Mouse (Mus musculus) heart, embryonic 15.5 days (tissue): Measurements from ENCODE around the gene Robo4. TPM values are rescaled to one million over a fixed set of nuclear protein-coding genes. Genes with fewer than 3 reads are reported as not detected.

Experiments
- ATAC-seq: fragments of 200-750 bp; cut with Nextera tagmentation; replicated peaks from 2 replicates; pipeline ENCODE4 v1.8.0; 2017; ENCODE audit warnings: low read depth, moderate TSS enrichment; ENCODE audit not compliant: insufficient number of reproducible peaks, insufficient read depth, low FRiP score
- H3K27ac ChIP-seq: fragments of 300-500 bp; sonication (generic); 2 replicates; pipeline ENCODE4 v1.5.1; 2015; ENCODE audit warnings: mild to moderate bottlenecking, inconsistent platforms
- H3K27me3 ChIP-seq: fragments of 300-500 bp; sonication (generic); 2 replicates; pipeline ENCODE4 v1.6.1; 2015; ENCODE audit warnings: inconsistent platforms
- H3K36me3 ChIP-seq: fragments of 300-500 bp; sonication (generic); 2 replicates; pipeline ENCODE4 v1.6.1; 2015; ENCODE audit warnings: mild to moderate bottlenecking, inconsistent platforms
- H3K4me1 ChIP-seq: fragments of 300-500 bp; sonication (generic); replicated peaks from 2 replicates; pipeline ENCODE4 v1.6.1; 2015; ENCODE audit warnings: inconsistent platforms
- H3K4me2 ChIP-seq: fragments of 300-500 bp; sonication (generic); 2 replicates; pipeline ENCODE4 v1.6.1; 2015; ENCODE audit warnings: inconsistent platforms, mild to moderate bottlenecking, moderate library complexity
- H3K4me3 ChIP-seq: fragments of 300-500 bp; sonication (generic); 2 replicates; pipeline ENCODE4 v1.5.1; 2015; ENCODE audit warnings: mild to moderate bottlenecking, inconsistent platforms
- H3K9ac ChIP-seq: fragments of 300-500 bp; sonication (generic); 2 replicates; pipeline ENCODE4 v1.6.1; 2015; ENCODE audit warnings: mild to moderate bottlenecking, inconsistent platforms
- H3K9me3 ChIP-seq: fragments of 300-500 bp; sonication (generic); replicated peaks from 2 replicates; pipeline ENCODE4 v1.6.1; 2016; ENCODE audit warnings: inconsistent platforms
- WGBS: fragments of 180-500 bp; shearing (Covaris S2); methylation state at CpG from one replicate; pipeline ENCODE4 v1.1.7; 2015; ENCODE audit warnings: mixed read lengths; 5-methylcytosine and 5-hydroxymethylcytosine counted together
- polyA plus RNA-seq: library from polyadenylated mRNA; unstranded; fragments of >200 nt; fragmentation: Nextera tagmentation; extraction: Ambion mirVana; gene quantifications from 2 replicates; pipeline ENCODE4 v1.2.1, GENCODE M21; 2015

Gene Robo4
- polyA plus RNA-seq, 1 experiment from 2014 or later, result 9.2 TPM

DNA sequence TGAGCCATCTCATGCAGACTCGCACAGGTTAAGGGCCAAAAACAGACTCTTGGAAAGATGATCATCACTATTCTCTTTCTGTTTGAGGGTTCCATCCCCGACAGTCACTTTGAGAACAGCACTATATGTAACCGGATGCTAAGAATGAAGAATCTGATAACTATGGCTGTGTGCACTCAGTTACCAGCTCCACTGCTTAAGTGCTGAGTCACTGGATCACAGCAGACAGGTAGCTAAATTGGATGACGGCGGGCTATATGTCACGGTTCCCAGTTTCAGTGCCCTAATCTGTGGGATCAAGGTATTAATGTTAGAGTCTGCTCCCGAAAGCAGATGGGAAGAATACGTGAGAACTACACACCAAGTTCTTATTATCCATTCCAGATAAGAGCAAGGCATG is 54.2 kb downstream of the Robo4 start:
- H3K4me2 ChIP-seq, result peak overlapping the region; percentile 71; the same call in 1 of the 2 replicates
- H3K9me3 ChIP-seq, result no peaks in the 10 kb centered on the region
- no peak overlapping the region for H3K27ac ChIP-seq
- H3K9ac ChIP-seq, result no peak overlapping the region
- no peak for ATAC-seq
- H3K36me3 ChIP-seq, result no peaks in the 10 kb centered on the region
- WGBS, result 4% methylated on average over 8 of the region's 8 CpGs
- peaks cover 21% of the 10 kb centered on the region for H3K4me1 ChIP-seq
- peaks cover 96% of the 10 kb centered on the region for H3K27me3 ChIP-seq
- H3K4me3 ChIP-seq, result 0 out of 2 replicates have a peak overlapping the region, but pooled peaks have one; percentile 44

DNA sequence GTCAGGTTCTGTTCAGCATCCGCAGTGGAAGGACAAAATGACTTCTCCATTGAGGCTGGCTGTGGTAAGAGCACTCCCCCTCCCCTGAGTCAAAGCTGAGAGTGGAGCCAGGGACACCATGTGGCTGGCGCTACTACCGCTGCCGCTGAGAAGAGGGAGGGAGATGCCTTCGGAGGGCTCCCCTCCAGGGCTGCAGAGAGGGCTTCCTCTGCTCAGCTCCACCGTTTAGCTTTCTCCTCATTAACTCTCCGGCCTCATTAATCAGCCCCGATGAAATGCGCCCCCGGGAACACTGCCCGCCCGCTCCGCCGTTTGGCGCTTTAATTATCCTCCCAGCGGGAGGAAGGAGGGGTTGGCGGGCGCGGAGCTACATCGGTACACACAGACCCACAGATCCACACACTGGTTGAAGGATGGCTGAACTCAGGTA is 54.8 kb downstream of the Robo4 start:
- Histone ChIP-seq H3K9ac (peak overlapping the region; percentile 28; the same call in 1 of the 2 replicates), H3K4me3 (peak overlapping the region; percentile 44), H3K9me3 (no peaks in the 10 kb centered on the region), H3K4me2 (peak overlapping the region; percentile 71), H3K27ac (no peak overlapping the region), H3K4me1 (peaks cover 22% of the 10 kb centered on the region), H3K36me3 (no peaks in the 10 kb centered on the region), H3K27me3 (peaks cover 97% of the 10 kb centered on the region)
- ATAC-seq, result no peak
- 1% methylated on average over 19 of the region's 20 CpGs for WGBS

DNA sequence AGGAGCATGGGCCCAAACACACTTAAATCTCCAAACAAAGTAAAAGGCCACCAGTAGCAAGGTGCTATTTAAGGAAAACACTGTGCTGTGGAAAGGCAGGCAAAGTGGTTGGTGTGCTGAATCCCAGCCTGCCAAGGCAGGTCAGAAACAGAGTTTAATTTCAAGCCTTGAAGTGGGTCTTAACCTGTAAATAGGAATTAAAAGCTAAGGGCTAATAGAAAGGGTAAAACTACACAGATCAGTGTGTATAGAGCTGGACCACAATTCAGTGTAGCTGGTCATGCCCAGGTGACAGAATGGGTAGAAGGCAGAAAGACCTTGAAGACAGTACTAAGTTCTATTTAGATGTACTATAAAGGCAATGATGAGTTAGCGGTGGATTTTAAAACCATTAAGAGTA is 55.5 kb downstream of the Robo4 start:
- H3K4me3 ChIP-seq, result no peak overlapping the region
- no peak overlapping the region; the same call in 1 of the 2 replicates for H3K4me2 ChIP-seq

DNA sequence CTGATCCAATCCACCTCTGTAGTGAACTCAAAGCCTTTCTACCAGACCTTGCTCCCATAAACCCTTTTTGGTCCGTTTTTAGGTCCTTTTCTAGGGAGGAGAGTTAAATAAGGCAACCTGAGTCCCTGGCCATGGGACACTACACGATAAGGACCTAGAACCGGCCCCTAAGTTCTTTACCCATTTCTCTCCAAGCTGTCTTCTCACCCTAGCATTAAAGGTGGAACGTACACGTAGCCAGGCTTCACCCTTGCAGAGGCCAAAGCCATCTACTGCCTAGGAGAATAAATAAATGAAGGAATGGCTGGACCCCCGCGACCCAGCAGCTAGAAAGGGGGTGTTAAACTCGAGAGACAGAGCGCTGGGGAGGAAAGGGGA is 58.0 kb downstream of the Robo4 start:
- no peaks in the 10 kb centered on the region for H3K9me3 ChIP-seq
- H3K27me3 ChIP-seq, result peaks cover 80% of the 10 kb centered on the region
- 2% methylated on average over 9 of the region's 9 CpGs for WGBS
- H3K27ac ChIP-seq, result no peak overlapping the region
- no peak for ATAC-seq
- peaks cover 22% of the 10 kb centered on the region for H3K4me1 ChIP-seq
- H3K9ac ChIP-seq, result no peak overlapping the region
- H3K4me2 ChIP-seq, result peak overlapping the region; percentile 82
- H3K4me3 ChIP-seq, result peak overlapping the region; percentile 54
- no peaks in the 10 kb centered on the region for H3K36me3 ChIP-seq

More for the DNA sequence above, 55.5 kb downstream of the Robo4 start:
- 69% methylated on average over 1 of the region's 1 CpGs for WGBS
- Histone ChIP-seq H3K9me3 (no peaks in the 10 kb centered on the region), H3K9ac (no peak overlapping the region), H3K4me1 (peaks cover 22% of the 10 kb centered on the region), H3K27ac (no peak overlapping the region), H3K36me3 (no peaks in the 10 kb centered on the region), H3K27me3 (peaks cover 99% of the 10 kb centered on the region)
- ATAC-seq, result no peak

GRCm38 (mm10) chr9:37460043-37460960 is 58.6 kb downstream of the Robo4 start:
- Histone ChIP-seq H3K4me2 (peak overlapping the region; percentile 82), H3K4me1 (peaks cover 22% of the 10 kb centered on the region), H3K9me3 (no peaks in the 10 kb centered on the region), H3K4me3 (peak overlapping the region; percentile 54), H3K36me3 (no peaks in the 10 kb centered on the region), H3K27me3 (peaks cover 73% of the 10 kb centered on the region), H3K9ac (0 out of 2 replicates have a peak overlapping the region, but pooled peaks have one; percentile 12), H3K27ac (no peak overlapping the region)
- no peak for ATAC-seq
- under 1% methylated on average over 81 of the region's 81 CpGs for WGBS

DNA sequence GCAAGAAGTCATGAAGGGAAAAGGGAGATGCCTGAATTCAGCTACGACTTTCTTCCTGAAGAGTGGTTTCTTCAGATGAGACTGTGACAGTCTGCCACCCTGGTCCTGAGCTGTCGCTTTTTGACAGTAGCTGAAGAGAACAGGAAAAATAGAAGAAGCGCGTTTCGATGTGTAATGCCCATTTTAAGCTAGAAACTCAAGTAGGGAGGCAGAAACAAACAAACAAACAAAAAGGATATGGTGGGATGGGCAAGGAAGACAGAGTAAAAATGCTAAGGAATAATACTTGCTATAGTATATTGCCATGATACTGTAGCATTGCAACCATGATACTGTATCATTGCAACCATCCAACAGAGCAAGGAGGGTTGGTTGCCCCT is 59.3 kb downstream of the Robo4 start:
- Histone ChIP-seq H3K4me2 (peak overlapping the region; percentile 82), H3K36me3 (no peaks in the 10 kb centered on the region), H3K9ac (no peak overlapping the region), H3K9me3 (no peaks in the 10 kb centered on the region), H3K4me3 (peak overlapping the region; percentile 54), H3K4me1 (peaks cover 22% of the 10 kb centered on the region), H3K27ac (no peak overlapping the region), H3K27me3 (peaks cover 67% of the 10 kb centered on the region)
- ATAC-seq, result no peak
- 10% methylated on average over 5 of the region's 5 CpGs for WGBS

GRCm38 (mm10) chr9:37461571-37461970 is 59.9 kb downstream of the Robo4 start:
- no peaks in the 10 kb centered on the region for H3K9me3 ChIP-seq
- 7% methylated on average over 3 of the region's 3 CpGs for WGBS
- no peak overlapping the region for H3K9ac ChIP-seq
- H3K4me1 ChIP-seq, result peaks cover 17% of the 10 kb centered on the region
- no peak overlapping the region for H3K4me2 ChIP-seq
- no peak overlapping the region for H3K27ac ChIP-seq
- no peaks in the 10 kb centered on the region for H3K36me3 ChIP-seq
- ATAC-seq, result no peak
- no peak overlapping the region for H3K4me3 ChIP-seq
- H3K27me3 ChIP-seq, result peaks cover 61% of the 10 kb centered on the region

GRCm38 (mm10) chr9:37462764-37463163 is 61.1 kb downstream of the Robo4 start:
- Histone ChIP-seq H3K9me3 (no peaks in the 10 kb centered on the region), H3K4me2 (no peak overlapping the region), H3K9ac (no peak overlapping the region), H3K27ac (no peak overlapping the region), H3K4me1 (peaks cover 12% of the 10 kb centered on the region), H3K27me3 (peaks cover 49% of the 10 kb centered on the region), H3K36me3 (no peaks in the 10 kb centered on the region), H3K4me3 (no peak overlapping the region)
- WGBS, result 17% methylated on average over 7 of the region's 7 CpGs
- no peak for ATAC-seq

Other genes starting within 250 kb of the Robo4 start
- gene Tmem218, start 193.7 kb upstream of the Robo4 start, polyA plus RNA-seq, result 8.4 and 8.8 TPM in 2 replicates
- 1.4 and 3.3 TPM in 2 replicates for gene Slc37a2, start 146.2 kb upstream of the Robo4 start, polyA plus RNA-seq
- 4.3 and 4.6 TPM in 2 replicates for gene Ccdc15, start 53.5 kb upstream of the Robo4 start, polyA plus RNA-seq
- gene Hepacam, start 34.5 kb upstream of the Robo4 start, polyA plus RNA-seq, result 0.09 TPM in 2 replicates
- 0.11 and 0.13 TPM in 2 replicates for gene Robo3, start 31.3 kb downstream of the Robo4 start, polyA plus RNA-seq
- 9.5 and 14.8 TPM in 2 replicates for gene Msantd2, start 87.4 kb downstream of the Robo4 start, polyA plus RNA-seq
- 76.9 and 89.3 TPM in 2 replicates for gene Esam, start 126.2 kb downstream of the Robo4 start, polyA plus RNA-seq
- gene Vsig2, start 137.4 kb downstream of the Robo4 start, polyA plus RNA-seq, result 2.3 and 2.5 TPM in 2 replicates
- gene Nrgn, start 151.0 kb downstream of the Robo4 start, polyA plus RNA-seq, result 5.9 and 6.3 TPM in 2 replicates
- 9.0 and 10.2 TPM in 2 replicates for gene Siae, start 153.8 kb downstream of the Robo4 start, polyA plus RNA-seq
- 5.7 and 9.3 TPM in 2 replicates for gene Spa17, start 211.8 kb downstream of the Robo4 start, polyA plus RNA-seq